Mouse (Mus musculus) left cerebral cortex, adult 2 months (tissue): ENCODE measurements around the gene Lck. TPM values are rescaled to one million over a fixed set of nuclear protein-coding genes. Genes with fewer than 3 reads are reported as not detected.

Experiments
- DNase-seq, 2 experiments: peaks; one replicate each; pipeline ENCODE4 v3.0.0; 2021 to 2022; ENCODE audit warnings: low spot score in 2 of 2, mixed read lengths in 1 of 2; ENCODE audit errors: extremely low spot score in 1 of 2
- H3K27ac ChIP-seq: fragments of 200-600 bp; 2 replicates; pipeline ENCODE4 v1.8.1; 2022
- H3K4me3 ChIP-seq: fragments of 200-600 bp; 2 replicates; pipeline ENCODE4 v1.8.1; 2022
- CTCF ChIP-seq: fragments of 200-600 bp; IDR thresholded peaks from 2 replicates; pipeline ENCODE4 v1.8.1; 2022; ENCODE audit warnings: antibody characterized with exemption, mild to moderate bottlenecking, moderate library complexity
- intact Hi-C: fragments of 180-260 bp; cut with DNase I; formaldehyde crosslinking; loops from one replicate; pipeline ENCODE4 v1.15.1; 2025
- microRNA-seq, 2 experiments: library from miRNA; unstranded; fragments of <30 nt; microRNA quantifications; one replicate each; pipeline ENCODE4 v1.2.0; 2021
- total RNA-seq, 2 experiments: library from RNA; stranded (reverse); gene quantifications; 2 replicates each; pipeline ENCODE4 v1.2.3; 2021

Gene Lck
- total RNA-seq, 2 experiments from 2014 or later = 2.2 to 2.4 TPM

GRCm38 (mm10) chr4:129500017-129500416, 73.4 kb downstream of the Lck start:
- no peak for TF ChIP-seq CTCF
- H3K27ac ChIP-seq = peak overlapping the region; percentile 85
- intact Hi-C loops = no loop called here

GRCm38 (mm10) chr4:129498941-129499340, 74.5 kb downstream of the Lck start:
- intact Hi-C loops = no loop called here
- Histone ChIP-seq H3K27ac (no peak overlapping the region), H3K4me3 (no peak overlapping the region)
- TF ChIP-seq CTCF = no peak
- no peak for DNase-seq

More at GRCm38 (mm10) chr4:129500017-129500416, 73.4 kb downstream of the Lck start:
- H3K4me3 ChIP-seq = peak overlapping the region; percentile 81
- no peak for DNase-seq

Small RNA genes within 50 kb of the gene (microRNA-seq; reads per million reads assigned to microRNA genes)
- gene Mir8119 = 0 reads per million in 2 experiments

Other genes with a start within 250 kb of the Lck start
- 100 to 1,000 TPM; 115 to 123 TPM for gene Rbbp4, start 238.3 kb downstream of the Lck start, total RNA-seq
- gene Zbtb8os, start 237.9 kb downstream of the Lck start, total RNA-seq = 10 to 100 TPM; 29.4 to 30.1 TPM
- 1 to 10 TPM; 5.1 to 5.8 TPM for gene Zbtb8a, start 195.5 kb downstream of the Lck start, total RNA-seq
- 1 to 10 TPM; 5.0 to 5.2 TPM for gene Zbtb8b, start 132.8 kb downstream of the Lck start, total RNA-seq
- gene Bsdc1, start 112.1 kb downstream of the Lck start, total RNA-seq = 10 to 100 TPM; 56.6 to 57.8 TPM
- gene Tssk3, start 82.6 kb downstream of the Lck start, total RNA-seq = not detected
- under 1 TPM in 1 of 2 experiments, not detected in 1; 0.91 TPM for gene Fam229a, start 82.5 kb downstream of the Lck start, total RNA-seq
- gene Marcksl1, start 60.1 kb downstream of the Lck start, total RNA-seq = 100 to 1,000 TPM in 1 of 2 experiments, 10 to 100 TPM in 1; 96.0 to 102 TPM
- 10 to 100 TPM; 26.5 to 29.5 TPM for gene Hdac1, start 30.9 kb downstream of the Lck start, total RNA-seq
- under 1 TPM; 0.40 to 0.77 TPM for gene Fam167b, start 4.9 kb upstream of the Lck start, total RNA-seq
- 100 to 1,000 TPM; 124 to 129 TPM for gene Eif3i, start 27.0 kb upstream of the Lck start, total RNA-seq
- 10 to 100 TPM; 89.3 to 94.8 TPM for gene Tmem234, start 27.0 kb upstream of the Lck start, total RNA-seq
- gene Dcdc2b, start 40.6 kb upstream of the Lck start, total RNA-seq = 1 to 10 TPM; 5.7 to 6.2 TPM
- gene Iqcc, start 45.5 kb upstream of the Lck start, total RNA-seq = 10 to 100 TPM; 30.1 to 34.8 TPM
- gene Ccdc28b, start 50.3 kb upstream of the Lck start, total RNA-seq = 10 to 100 TPM; 50.9 to 67.0 TPM
- gene Txlna, start 67.4 kb upstream of the Lck start, total RNA-seq = 10 to 100 TPM; 42.1 to 52.1 TPM
- gene Kpna6, start 99.1 kb upstream of the Lck start, total RNA-seq = 10 to 100 TPM; 84.2 to 94.0 TPM
- 10 to 100 TPM; 14.5 to 14.9 TPM for gene Tmem39b, start 123.2 kb upstream of the Lck start, total RNA-seq
- 10 to 100 TPM; 89.7 to 92.6 TPM for gene Khdrbs1, start 168.7 kb upstream of the Lck start, total RNA-seq
- 100 to 1,000 TPM; 126 to 131 TPM for gene Ptp4a2, start 237.6 kb upstream of the Lck start, total RNA-seq